Mouse (Mus musculus) lung, embryonic 14.5 days (tissue): ENCODE measurements around the gene Crisp2. TPM values are rescaled to one million over a fixed set of nuclear protein-coding genes. Genes with fewer than 3 reads are reported as not detected.

Experiments used
- ATAC-seq: fragments of 200-750 bp; cut with Nextera tagmentation; 2 replicates; pipeline ENCODE4 v1.8.0; 2017; ENCODE audit warnings: mild to moderate bottlenecking, moderate TSS enrichment, moderate library complexity; ENCODE audit not compliant: insufficient read depth
- DNase-seq: peaks from one replicate; pipeline ENCODE4 v3.0.0-alpha.2; 2015
- H3K27ac ChIP-seq: fragments of 300-500 bp; sonication (generic); 2 replicates; pipeline ENCODE4 v1.5.1; 2014; ENCODE audit warnings: low read depth, mild to moderate bottlenecking, moderate library complexity
- H3K27me3 ChIP-seq: fragments of 300-500 bp; sonication (generic); 2 replicates; pipeline ENCODE4 v1.6.1; 2014; ENCODE audit warnings: low read length, control low read depth; ENCODE audit not compliant: insufficient read depth
- H3K36me3 ChIP-seq: fragments of 300-500 bp; sonication (generic); 2 replicates; pipeline ENCODE4 v1.6.1; 2014; ENCODE audit warnings: control low read depth; ENCODE audit not compliant: insufficient read depth
- H3K4me1 ChIP-seq: fragments of 300-500 bp; sonication (generic); 2 replicates; pipeline ENCODE4 v1.6.1; 2014; ENCODE audit warnings: antibody characterized with exemption, control low read depth; ENCODE audit not compliant: insufficient read depth
- H3K4me2 ChIP-seq: fragments of 300-500 bp; sonication (generic); 2 replicates; pipeline ENCODE4 v1.6.1; 2014; ENCODE audit warnings: mild to moderate bottlenecking
- H3K4me3 ChIP-seq: fragments of 300-500 bp; sonication (generic); 2 replicates; pipeline ENCODE4 v1.5.1; 2014; ENCODE audit warnings: low read depth, low read length
- H3K9ac ChIP-seq: fragments of 300-500 bp; sonication (generic); 2 replicates; pipeline ENCODE4 v1.6.1; 2014
- H3K9me3 ChIP-seq: fragments of 300-500 bp; sonication (generic); 2 replicates; pipeline ENCODE4 v1.6.1; 2016; ENCODE audit warnings: low read depth, low read length, control low read depth
- CTCF ChIP-seq: IDR thresholded peaks from 2 replicates; pipeline ENCODE4 v1.5.1; 2016; ENCODE audit warnings: antibody characterized with exemption, low read depth
- WGBS: fragments of 180-500 bp; shearing (Covaris S2); extraction: QIAGEN DNeasy Blood & Tissue Kit; methylation state at CpG from one replicate; pipeline ENCODE4 v1.1.7; 2014; 5-methylcytosine and 5-hydroxymethylcytosine counted together
- polyA plus RNA-seq: library from polyadenylated mRNA; unstranded; fragments of >200 nt; fragmentation: Nextera tagmentation; extraction: Ambion mirVana; gene quantifications from 2 replicates; pipeline ENCODE4 v1.2.1, GENCODE M21; 2014

Crisp2 gene
- not detected in 2 replicates for polyA plus RNA-seq

DNA sequence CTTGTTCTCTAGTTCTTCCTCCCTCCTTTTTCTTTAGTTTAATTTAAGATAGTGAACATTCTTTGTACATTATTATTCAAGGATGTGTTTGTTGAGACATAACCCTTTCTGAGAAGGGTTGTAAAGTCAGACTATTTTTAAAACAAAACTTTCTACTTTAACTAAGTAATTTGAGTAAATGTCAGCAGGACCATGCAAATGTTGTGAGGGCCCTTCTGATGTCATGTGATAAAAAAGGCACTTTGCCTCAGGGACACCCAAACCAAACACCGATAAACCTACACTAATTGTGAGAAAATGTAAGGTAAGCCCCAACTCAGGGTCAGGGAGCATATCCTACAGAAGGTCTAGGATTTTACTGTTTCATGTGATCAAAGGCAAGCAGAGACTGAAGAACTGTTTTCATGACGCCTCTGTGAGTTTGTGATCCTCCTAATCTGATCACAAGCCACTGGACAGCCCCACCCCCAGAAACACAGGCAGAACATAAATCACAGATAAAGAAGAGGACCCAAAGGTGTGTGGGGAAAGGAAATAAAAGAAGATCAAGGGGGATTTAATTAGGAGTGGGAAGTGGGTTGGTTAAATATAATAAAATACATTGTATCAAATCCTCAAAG is at the start of gene Crisp2:
TSS of gene Crisp2 (minus strand) at position 51 of the 620 bp plus-strand sequence.
- Histone ChIP-seq H3K27ac (peak within 1 kb of the TSS; percentile 50; the same call in 1 of the 2 replicates), H3K4me1 (no peaks in the 10 kb centered on the region; the same call in 1 of the 2 replicates), H3K4me3 (no peak within 1 kb of the TSS), H3K27me3 (no peaks in the 10 kb centered on the region), H3K4me2 (no peak within 1 kb of the TSS), H3K9ac (no peak within 1 kb of the TSS), H3K36me3 (no peaks in the 10 kb centered on the region), H3K9me3 (no peaks in the 10 kb centered on the region)
- ATAC-seq (no peak), DNase-seq (no peak)
- 34% methylated on average over 2 of the region's 2 CpGs for WGBS
- TF ChIP-seq CTCF = no peak

GRCm38 (mm10) chr17:40855065-40855464 is 48.3 kb upstream of the Crisp2 start:
- H3K27me3 ChIP-seq = no peaks in the 10 kb centered on the region
- H3K36me3 ChIP-seq = no peaks in the 10 kb centered on the region
- no peaks in the 10 kb centered on the region for H3K9me3 ChIP-seq
- no peak for TF ChIP-seq CTCF
- no peak overlapping the region for H3K9ac ChIP-seq
- H3K4me1 ChIP-seq = no peaks in the 10 kb centered on the region
- no peak overlapping the region for H3K4me2 ChIP-seq
- no peak for ATAC-seq
- H3K4me3 ChIP-seq = no peak overlapping the region
- DNase-seq = no peak
- H3K27ac ChIP-seq = no peak overlapping the region

DNA sequence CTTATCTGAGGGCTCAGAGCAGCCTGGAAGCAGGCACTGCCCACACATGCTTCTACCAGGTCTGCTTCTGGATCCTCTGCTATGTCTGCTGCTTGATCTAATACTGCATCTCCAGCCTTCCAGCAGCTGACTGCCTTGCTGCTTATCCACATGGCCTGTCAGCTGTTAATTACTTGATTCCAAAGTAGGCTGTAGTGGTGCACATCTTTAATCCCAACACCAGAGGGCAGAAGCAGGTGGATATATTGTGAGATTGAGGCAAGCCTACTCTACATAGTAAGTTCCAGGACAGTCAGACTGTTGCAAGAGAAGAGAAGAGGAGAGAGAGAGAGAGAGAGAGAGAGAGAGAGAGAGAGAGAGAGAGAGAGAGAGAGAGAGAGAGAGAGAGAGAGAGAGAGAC is 30.5 kb upstream of the Crisp2 start:
- peak; percentile 52 for DNase-seq

DNA sequence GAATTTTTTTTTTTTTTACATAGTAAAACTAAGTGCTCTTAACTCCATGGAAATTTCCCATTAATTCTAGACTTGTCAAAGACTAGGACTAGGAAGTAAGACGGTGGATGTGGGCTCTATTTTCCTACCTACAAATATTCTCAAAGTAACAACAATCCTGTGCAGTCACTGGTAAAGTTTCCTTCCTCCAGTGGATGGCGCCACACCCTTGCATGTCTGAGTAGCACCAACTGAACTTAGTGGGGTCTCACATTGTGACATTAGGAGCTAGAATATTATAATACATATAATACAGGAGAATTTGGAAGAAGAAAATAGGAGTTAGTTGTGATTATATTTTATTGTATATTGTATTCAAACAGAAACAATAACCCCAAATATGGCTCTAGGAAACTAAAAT is 25.1 kb upstream of the Crisp2 start:
- Histone ChIP-seq H3K4me3 (no peak overlapping the region), H3K4me1 (no peaks in the 10 kb centered on the region), H3K9me3 (no peaks in the 10 kb centered on the region), H3K4me2 (no peak overlapping the region), H3K9ac (no peak overlapping the region), H3K27ac (no peak overlapping the region), H3K36me3 (no peaks in the 10 kb centered on the region), H3K27me3 (no peaks in the 10 kb centered on the region)
- ATAC-seq (no peak), DNase-seq (peak; percentile 3)
- WGBS = 43% methylated on average over 2 of the region's 2 CpGs
- 0 out of 2 replicates have a peak, but pooled peaks have one; percentile 22 for TF ChIP-seq CTCF

More for the DNA sequence above, 30.5 kb upstream of the Crisp2 start:
- no peaks in the 10 kb centered on the region for H3K27me3 ChIP-seq
- no peak for ATAC-seq
- H3K9me3 ChIP-seq = no peaks in the 10 kb centered on the region
- no peaks in the 10 kb centered on the region for H3K36me3 ChIP-seq
- no peak overlapping the region for H3K4me3 ChIP-seq
- H3K4me1 ChIP-seq = no peaks in the 10 kb centered on the region
- no peak overlapping the region for H3K27ac ChIP-seq
- no peak overlapping the region for H3K4me2 ChIP-seq
- H3K9ac ChIP-seq = no peak overlapping the region
- peak; percentile 57 for TF ChIP-seq CTCF

- DNase-seq (peak; percentile 60), ATAC-seq (no peak)
- TF ChIP-seq CTCF = peak; percentile 57
- WGBS = 49% methylated on average over 8 of the region's 8 CpGs
- Histone ChIP-seq H3K4me3 (no peak overlapping the region), H3K36me3 (no peaks in the 10 kb centered on the region), H3K27ac (no peak overlapping the region), H3K9me3 (no peaks in the 10 kb centered on the region), H3K4me2 (no peak overlapping the region), H3K4me1 (no peaks in the 10 kb centered on the region), H3K27me3 (no peaks in the 10 kb centered on the region), H3K9ac (no peak overlapping the region)
Observed at GRCm38 (mm10) chr17:40824549-40824948, 17.7 kb upstream of the Crisp2 start.

GRCm38 (mm10) chr17:40823817-40824216 is 17.0 kb upstream of the Crisp2 start:
- peak; percentile 65 for TF ChIP-seq CTCF
- Histone ChIP-seq H3K27me3 (no peaks in the 10 kb centered on the region), H3K9me3 (no peaks in the 10 kb centered on the region), H3K4me2 (no peak overlapping the region), H3K4me3 (no peak overlapping the region), H3K4me1 (no peaks in the 10 kb centered on the region), H3K9ac (no peak overlapping the region), H3K36me3 (no peaks in the 10 kb centered on the region), H3K27ac (no peak overlapping the region)
- peak; percentile 61 for DNase-seq
- WGBS = 13% methylated on average over 4 of the region's 4 CpGs
- no peak for ATAC-seq

DNA sequence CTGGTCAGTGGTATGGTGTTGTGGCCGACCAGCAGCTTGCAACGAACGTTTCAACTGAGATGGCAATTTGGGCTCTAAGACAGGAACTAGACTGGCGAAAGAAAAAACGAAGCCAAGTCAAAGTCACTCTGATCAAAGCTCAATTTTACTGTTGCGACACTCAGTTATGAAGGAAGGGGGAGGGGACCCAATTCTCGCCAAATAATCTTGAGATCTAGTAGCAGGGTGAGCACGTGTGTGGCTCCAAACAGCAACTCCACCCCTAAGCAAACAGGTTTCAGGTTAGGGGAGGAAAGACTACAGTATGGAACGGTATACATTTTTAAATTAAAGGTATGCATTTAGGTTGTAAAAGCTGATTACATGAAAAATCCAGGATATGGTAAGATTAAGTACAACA is 14.7 kb upstream of the Crisp2 start:
- H3K4me3 ChIP-seq = no peak overlapping the region
- H3K9ac ChIP-seq = no peak overlapping the region
- DNase-seq (no peak), ATAC-seq (no peak)
- 58% methylated on average over 9 of the region's 9 CpGs for WGBS
- H3K4me2 ChIP-seq = no peak overlapping the region
- no peaks in the 10 kb centered on the region for H3K4me1 ChIP-seq
- H3K36me3 ChIP-seq = no peaks in the 10 kb centered on the region
- no peaks in the 10 kb centered on the region for H3K9me3 ChIP-seq
- H3K27me3 ChIP-seq = no peaks in the 10 kb centered on the region
- H3K27ac ChIP-seq = no peak overlapping the region
- TF ChIP-seq CTCF = no peak
